Mouse (Mus musculus) hindlimb bud, embryonic 11.5 days (tissue): ENCODE data around the gene Rpa1.

ENCODE experiments used
- DNase-seq: peaks from one replicate; pipeline ENCODE4 v3.0.0-alpha.2; 2012; ENCODE audit warnings: low read depth, low spot score; ENCODE audit errors: extremely low spot score

The Rpa1 gene

DNA sequence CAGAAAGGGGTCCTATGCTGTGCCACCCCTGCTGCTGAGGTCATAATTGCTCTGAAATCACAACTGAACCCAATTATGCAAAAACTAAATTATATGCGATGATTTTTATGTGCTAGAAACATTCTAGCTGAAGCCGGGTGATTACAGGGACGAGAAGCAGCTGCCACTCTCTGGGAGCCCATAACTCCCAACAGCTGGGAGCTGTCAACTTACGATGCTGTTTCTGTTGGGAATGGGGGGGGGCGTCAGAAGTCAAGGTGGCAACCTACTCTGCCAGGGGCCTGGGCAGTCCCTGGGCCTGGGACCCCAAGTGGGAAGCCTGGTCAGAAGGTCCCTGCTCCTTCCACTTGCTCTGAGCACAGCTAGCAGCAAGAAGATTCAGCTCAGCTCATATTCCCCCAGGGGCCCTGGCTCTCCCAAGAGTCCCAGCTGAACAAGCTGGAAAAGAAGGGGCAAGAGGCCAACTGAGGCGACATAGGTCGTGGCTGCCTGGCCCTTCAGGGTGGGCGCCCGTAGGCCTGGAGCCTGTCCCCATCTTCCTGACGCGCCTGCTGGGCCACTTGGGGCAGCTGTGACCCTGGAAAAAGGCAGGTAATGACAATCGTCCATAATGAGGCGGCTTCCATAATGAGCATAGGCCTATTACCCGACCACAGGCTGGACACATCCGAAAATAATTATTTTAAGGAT lies 84.7 kb downstream of the Rpa1 start:
- no peak for DNase-seq

DNA sequence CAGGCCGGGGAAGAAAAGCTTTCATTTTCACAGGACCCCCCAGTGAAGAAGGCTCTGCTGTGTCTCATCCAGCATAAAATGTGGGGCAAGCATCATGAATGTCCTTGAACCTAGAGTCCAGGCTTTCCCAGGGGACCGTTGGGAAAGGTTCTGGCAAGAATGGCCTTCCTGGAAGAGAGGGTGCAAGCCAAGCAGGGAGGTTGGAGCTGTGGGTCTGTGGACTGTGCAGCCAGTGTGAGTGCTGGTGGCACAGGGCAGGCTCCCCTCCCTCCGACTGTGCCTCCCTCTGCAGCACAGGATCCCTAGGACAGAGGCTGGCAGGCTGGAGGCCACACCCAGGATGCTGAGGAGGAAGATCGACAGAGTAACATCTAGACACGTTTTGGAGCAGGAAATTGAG lies 85.3 kb downstream of the Rpa1 start:
- DNase-seq, result no peak

DNA sequence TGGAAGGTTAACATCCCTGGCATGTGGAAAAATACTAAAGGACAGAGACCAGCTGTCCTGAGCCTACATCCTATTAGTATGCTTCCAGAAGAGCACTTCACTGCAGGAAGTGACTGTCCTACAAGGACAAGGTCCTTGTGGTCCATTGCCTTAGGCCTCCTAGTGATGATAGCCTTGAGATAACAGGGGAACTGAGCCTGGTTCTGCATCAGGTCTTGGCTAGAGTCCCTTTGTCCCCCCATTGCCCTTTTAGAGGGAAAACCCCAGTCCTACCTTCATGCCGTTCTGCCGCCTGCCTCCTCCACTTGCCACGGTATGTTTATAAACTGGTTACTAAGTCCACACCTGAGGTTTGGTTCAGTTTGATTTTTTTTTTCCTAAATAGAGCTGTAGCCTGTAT lies 85.9 kb downstream of the Rpa1 start:
- no peak for DNase-seq

DNA sequence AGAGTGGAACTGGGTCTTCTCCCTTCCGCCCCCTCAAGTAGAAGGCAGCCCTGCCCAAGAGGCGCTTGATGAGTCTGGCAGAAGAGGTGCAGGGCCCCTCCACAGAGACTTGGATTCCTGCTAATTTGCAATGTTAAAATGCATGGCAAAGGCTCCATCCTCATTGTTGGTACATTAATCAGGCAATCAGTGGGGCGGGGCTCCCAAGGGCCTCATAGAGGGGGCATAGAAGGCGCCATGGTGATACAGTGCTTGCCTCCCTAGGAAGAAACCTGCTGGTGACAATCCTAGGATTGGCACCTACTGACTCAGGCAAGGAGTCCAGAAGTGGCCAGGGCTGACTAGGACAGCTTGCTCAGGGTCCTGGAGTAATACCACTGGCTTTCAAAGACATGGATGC lies 86.4 kb downstream of the Rpa1 start:
- no peak for DNase-seq

DNA sequence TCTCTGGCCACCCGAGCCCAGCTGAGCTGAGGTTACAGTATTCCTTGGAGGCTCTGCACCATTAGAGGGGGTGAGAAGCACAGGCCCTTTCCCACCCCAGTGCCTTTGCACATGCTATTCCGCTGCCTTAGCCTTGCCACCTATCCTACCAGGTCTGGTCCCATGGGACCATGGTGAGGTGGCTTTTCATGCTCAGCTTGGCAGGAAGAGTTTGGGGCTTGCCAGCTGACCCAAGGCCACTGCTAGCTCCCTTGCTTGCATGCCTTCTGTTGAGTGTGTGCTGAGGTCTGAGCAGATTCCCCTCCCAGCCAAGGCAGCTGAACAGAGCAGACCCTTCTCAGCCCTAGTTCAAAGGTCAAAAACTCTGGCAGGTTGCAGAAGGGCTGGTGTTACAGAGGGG lies 87.1 kb downstream of the Rpa1 start:
- DNase-seq, result no peak

DNA sequence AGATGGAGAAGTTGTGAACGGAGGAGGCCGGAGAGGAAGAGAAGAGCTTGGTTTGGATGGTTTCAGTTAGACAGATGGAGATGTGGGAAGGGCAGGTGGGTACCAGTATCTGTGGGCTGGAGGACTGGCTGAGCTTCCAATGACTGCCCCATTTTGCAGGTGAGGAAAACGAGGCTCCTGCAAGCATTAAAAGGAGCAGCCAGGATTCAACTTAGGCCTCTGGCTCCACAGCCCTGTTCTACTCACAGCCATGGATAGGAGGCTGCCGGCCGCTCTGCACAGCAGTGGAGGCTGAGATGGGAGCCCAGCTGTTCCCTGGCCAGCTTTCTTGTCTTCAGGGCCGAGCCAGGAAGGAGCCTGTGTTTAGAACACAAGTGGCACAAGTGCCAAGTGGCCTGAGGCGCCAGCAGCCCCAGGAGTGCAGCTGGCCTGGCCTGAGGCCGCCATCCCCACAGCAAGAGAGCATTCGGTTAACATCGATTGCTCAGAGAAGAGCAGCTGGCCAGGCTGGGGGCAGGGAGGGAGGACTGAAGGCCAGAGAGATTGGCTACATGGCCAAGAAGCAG lies 88.0 kb downstream of the Rpa1 start:
- no peak for DNase-seq

DNA sequence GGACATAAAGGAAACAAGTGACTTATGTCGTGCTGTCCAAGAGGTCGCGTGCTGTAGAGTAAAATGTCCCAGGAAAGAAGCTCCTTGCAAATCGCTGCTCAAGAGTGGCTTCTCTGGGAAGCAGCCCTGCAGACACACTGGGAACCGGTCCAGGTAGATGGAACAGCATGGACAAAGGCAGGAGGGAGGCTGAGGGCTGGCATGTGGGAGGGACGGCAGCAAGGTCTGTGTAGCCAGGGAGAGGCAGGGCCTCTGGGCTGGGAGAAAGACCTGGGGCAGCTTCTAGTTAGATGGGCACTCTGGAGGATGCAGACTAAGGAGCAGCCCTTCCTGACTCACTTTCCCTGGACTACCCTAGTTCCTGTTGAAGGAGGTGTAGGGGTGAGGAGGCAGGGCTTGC lies 88.7 kb downstream of the Rpa1 start:
- DNase-seq, result no peak

DNA sequence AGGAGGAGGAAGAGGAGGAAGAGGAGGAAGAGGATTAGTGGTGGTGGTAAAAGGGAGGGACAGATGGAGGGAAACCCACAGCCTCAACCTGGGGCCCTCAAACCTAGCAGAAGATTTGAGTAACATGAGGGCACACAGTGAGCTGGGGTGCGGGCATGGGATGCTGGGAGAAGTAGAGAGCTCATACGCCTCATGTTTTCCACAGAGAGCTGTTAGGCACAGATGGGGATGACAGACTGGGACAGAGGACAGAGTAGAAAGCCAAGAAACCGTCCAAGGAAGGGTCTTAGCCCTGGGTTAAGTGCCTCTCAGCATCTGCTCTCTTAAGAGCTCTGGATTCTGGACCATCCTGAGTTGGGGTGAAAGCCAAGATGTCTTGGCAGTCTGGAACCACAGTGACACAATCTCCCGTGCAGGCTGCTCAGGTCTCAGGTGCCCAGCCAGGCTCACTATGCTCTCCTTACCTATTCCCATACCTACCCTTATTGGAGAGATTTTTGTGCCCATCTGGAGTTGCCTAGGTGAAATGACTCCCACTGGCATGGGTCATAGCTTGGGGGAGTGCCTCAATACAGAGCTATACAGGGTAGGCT lies 91.0 kb downstream of the Rpa1 start:
- no peak for DNase-seq

DNA sequence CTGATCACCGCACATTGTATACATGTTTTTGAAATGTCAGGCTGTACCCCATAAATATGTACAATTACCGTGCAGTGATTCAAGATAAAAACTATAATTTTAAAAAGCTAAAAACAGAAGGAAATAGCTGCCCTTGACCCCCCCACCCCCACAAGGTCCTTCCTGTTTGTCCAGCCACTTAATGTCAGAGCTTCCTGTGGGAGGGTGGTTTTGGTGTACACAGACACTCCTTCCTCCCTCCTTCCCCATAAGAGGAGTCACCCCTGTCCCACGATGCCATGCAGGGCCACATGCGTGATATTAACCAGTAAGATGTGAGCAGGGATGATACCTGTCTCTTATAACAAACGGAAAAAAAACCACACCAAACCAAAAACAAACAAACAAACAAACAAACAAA lies 92.8 kb downstream of the Rpa1 start:
- DNase-seq, result no peak

DNA sequence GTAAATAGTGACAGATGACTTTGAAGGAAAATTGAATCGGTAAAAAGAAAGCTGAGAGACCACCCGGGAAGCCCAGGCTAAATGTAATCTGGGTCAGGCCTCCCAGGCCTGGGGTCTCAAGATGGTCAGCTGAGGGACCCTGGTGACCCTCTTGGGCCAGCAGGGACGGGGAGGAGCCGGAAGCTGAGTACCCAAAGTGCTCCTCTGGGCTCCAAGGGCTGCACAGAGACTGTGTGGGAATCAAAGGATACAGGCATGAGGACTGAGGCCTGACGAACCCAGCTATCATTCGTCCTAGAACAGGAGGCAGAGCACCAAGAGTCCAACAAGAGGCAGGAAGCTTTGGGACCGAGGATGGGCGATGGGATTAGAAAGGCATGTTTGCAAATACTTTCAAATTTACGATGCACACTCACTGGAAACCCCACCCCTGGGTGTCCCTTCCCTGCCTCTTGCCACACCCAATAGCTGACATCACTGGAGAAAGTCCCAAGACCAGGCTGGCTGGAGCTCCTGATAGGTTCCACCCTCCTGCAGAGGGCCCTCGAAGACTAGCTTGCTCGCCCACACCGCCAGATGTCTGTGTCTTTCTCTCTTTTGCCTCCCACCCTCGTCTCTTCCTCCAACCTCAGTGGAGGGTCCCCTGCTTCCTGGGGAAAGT lies 93.7 kb downstream of the Rpa1 start:
- no peak for DNase-seq

DNA sequence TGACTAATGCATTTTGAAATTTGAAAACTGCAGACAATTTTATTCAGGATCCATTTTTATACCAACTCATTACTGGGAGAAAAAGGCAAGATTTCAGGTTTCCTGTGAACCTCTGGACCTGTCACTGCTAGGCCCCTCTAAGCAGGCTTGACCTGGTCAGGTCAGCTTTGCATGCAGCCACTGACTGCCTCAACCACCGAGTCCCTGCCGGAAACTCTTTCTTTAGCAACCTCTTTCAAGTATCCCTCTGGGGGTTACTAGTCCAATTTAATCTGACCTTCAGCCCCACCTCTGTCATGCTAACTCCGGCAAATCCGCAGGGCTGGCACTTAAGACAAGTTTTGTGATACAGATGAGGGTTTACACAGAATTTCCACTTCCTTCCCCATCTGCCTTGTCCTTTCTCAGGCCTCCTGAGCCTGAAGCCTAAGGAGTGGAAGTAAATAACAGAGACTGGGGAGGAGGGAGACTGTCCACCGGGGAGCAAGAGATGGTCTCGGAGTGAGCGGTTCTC lies 96.5 kb downstream of the Rpa1 start:
- DNase-seq, result no peak

DNA sequence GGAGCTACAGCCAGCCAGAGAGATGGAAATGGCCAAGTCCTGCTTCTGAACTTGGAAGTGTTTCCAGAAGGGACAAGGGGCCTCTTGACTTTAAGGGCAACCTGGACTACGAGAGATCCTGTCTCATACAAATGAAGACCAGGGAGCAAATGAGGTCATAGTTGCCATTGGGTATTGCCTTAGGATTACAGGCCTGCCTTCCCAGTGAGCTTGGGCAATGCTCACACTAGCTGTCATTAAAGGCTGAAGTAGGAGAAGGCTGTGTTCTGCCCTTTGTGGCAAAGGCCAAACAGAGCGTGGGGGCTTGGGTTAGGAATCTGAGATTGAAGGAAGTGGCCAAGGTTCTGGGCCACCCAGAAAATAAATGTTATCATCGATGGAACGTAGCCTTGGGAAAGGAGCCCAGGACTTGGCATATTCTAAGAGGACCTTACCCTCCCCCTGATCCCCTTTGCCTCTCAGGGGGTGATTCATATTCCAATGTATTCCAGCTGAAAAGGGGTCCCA lies 97.1 kb downstream of the Rpa1 start:
- DNase-seq, result no peak

DNA sequence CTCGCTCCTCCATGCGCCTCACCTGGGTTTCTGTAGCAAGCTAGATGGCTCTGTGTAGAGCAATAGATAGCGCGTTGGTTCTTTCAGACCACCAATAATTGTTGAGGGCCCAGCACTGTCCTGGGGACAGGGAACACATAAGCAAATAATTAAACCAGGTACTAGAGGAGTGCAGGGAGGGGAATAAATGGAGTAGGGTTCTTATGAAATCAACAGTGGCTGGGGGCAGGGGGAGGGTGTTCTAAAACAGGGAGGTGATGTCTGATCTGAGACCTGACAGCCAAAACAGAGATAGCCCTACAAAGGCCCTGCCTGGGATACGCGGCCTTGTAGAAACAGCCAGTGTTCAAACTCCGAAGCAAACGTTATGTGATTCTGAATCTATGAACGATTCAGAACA lies 98.5 kb downstream of the Rpa1 start:
- no peak for DNase-seq
